Mouse (Mus musculus): Measurements from ENCODE around the gene 6030408B16Rik. TPM values are rescaled to one million over a fixed set of nuclear protein-coding genes. Genes with fewer than 3 reads are reported as not detected.

6030408B16Rik gene
- polyA plus RNA-seq, 1 experiment from 2014 or later, result 4.4 TPM

- Histone ChIP-seq H3K4me3 (ENCODE audit: low read length) (no peak overlapping the region), H3K27me3 (replicated peaks; ENCODE audit: control insufficient read depth, insufficient read depth, low read length) (no peaks in the 10 kb centered on the region), H3K27ac (ENCODE audit: low read length) (no peak overlapping the region), H3K36me3 (ENCODE audit: control insufficient read depth, insufficient read depth, low read length) (no peaks in the 10 kb centered on the region), H3K4me2 (ENCODE audit: low read depth, low read length) (no peak overlapping the region), H3K4me1 (ENCODE audit: control insufficient read depth, insufficient read depth, low read length) (peaks cover 22% of the 10 kb centered on the region), H3K9me3 (ENCODE audit: control insufficient read depth, low read length) (no peaks in the 10 kb centered on the region), H3K9ac (ENCODE audit: low read depth, low read length) (no peak overlapping the region)
- 61% methylated on average over 18 of the region's 18 CpGs for WGBS
- ATAC-seq, result no peak
Measured at GRCm38 (mm10) chr15:101316913-101317813, 24.2 kb downstream of the 6030408B16Rik start.

DNA sequence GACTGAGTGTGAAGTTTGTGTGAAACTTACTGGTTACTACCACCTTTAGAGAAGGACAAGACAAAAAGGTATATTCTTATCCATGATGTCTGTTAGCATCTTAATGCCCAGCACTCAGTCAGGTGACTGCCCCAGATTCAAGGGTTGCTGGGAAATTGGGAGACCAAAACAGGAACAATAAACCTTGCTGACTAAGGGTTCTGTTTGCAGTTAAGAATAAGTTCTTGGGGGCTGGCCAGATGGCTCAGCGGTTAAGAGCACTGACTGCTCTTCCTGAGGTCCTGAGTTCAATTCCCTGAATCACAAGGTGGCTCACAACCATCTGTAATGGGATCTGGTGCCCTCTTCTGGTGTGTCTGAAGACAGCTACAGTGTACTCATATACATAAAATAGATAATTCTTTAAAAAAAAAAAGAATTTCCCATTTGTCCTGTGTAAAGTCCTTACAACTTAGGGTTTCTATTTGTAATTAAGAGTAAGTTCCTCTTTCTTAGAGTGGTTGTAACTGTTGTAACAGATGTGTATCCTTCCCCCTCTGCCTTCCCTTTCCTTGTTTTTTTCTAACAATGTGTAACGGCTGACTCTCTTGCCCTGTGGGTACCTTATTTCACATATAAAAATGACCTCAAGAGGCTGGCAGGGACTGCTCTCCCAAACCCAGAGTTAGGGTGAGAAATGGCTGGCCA is 24.9 kb downstream of the 6030408B16Rik start:
- no peaks in the 10 kb centered on the region for H3K9me3 ChIP-seq (ENCODE audit: control insufficient read depth, low read length)
- H3K36me3 ChIP-seq (ENCODE audit: control insufficient read depth, insufficient read depth, low read length), result no peaks in the 10 kb centered on the region
- H3K27me3 ChIP-seq (replicated peaks; ENCODE audit: control insufficient read depth, insufficient read depth, low read length), result no peaks in the 10 kb centered on the region
- no peak overlapping the region for H3K9ac ChIP-seq (ENCODE audit: low read depth, low read length)
- 80% methylated on average over 2 of the region's 2 CpGs for WGBS
- no peak overlapping the region for H3K4me3 ChIP-seq (ENCODE audit: low read length)
- H3K4me1 ChIP-seq (ENCODE audit: control insufficient read depth, insufficient read depth, low read length), result peaks cover 22% of the 10 kb centered on the region
- H3K4me2 ChIP-seq (ENCODE audit: low read depth, low read length), result no peak overlapping the region
- ATAC-seq, result no peak
- H3K27ac ChIP-seq (ENCODE audit: low read length), result no peak overlapping the region

DNA sequence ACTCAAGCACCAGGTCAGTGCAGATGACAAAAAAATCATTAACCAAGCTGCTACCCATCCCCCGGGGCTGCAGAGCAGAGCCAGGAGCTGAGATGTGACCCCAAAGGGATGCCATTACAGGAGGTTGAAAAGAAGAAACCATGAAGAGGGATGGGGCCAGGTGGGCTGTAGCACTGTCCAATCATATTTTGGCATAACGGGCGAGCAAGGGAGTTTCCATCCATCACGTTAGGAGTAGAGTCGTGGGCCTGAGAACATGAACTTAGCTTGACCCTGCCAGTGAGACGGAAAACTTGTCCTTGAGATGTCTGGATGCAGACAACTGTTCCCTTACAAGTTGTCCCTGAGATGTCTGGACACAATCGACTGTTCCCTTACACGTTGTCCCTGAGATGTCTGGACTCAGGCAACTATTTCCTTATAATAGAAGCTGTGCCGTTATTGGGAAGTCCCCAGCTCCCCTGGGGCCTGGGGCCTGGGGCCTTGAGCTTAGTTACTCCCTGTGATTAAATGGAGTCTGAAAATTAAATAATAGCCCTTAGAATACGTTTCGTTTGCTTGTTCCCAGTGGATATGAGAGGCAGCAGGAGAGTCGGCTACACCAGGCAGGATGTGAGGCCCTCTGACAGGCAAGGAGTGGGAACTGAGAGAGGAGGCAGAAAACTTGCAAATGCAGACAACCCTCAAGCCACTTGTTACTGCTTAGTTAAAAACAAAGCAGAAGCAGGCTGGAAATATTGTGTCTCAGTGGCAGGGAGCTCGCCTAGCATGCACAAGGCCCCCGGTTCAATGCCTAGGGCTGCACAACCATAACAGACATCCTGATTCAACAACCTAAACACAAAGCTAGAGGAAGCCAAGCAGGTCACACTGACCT is 26.1 kb downstream of the 6030408B16Rik start:
- Histone ChIP-seq H3K36me3 (ENCODE audit: control insufficient read depth, insufficient read depth, low read length) (no peaks in the 10 kb centered on the region), H3K9ac (ENCODE audit: low read depth, low read length) (no peak overlapping the region; the same call in 1 of the 2 replicates), H3K4me1 (ENCODE audit: control insufficient read depth, insufficient read depth, low read length) (peaks cover 22% of the 10 kb centered on the region), H3K4me3 (ENCODE audit: low read length) (no peak overlapping the region), H3K9me3 (ENCODE audit: control insufficient read depth, low read length) (no peaks in the 10 kb centered on the region), H3K27ac (ENCODE audit: low read length) (peak overlapping the region; percentile 43), H3K4me2 (ENCODE audit: low read depth, low read length) (no peak overlapping the region), H3K27me3 (replicated peaks; ENCODE audit: control insufficient read depth, insufficient read depth, low read length) (no peaks in the 10 kb centered on the region)
- 46% methylated on average over 14 of the region's 14 CpGs for WGBS
- no peak for ATAC-seq

GRCm38 (mm10) chr15:101320010-101320617 is 27.1 kb downstream of the 6030408B16Rik start:
- H3K9ac ChIP-seq (ENCODE audit: low read depth, low read length), result no peak overlapping the region
- H3K9me3 ChIP-seq (ENCODE audit: control insufficient read depth, low read length), result no peaks in the 10 kb centered on the region
- no peaks in the 10 kb centered on the region for H3K36me3 ChIP-seq (ENCODE audit: control insufficient read depth, insufficient read depth, low read length)
- H3K4me2 ChIP-seq (ENCODE audit: low read depth, low read length), result no peak overlapping the region
- H3K4me3 ChIP-seq (ENCODE audit: low read length), result no peak overlapping the region
- H3K27ac ChIP-seq (ENCODE audit: low read length), result peak overlapping the region; percentile 43; the same call in 1 of the 2 replicates
- 72% methylated on average over 6 of the region's 6 CpGs for WGBS
- H3K4me1 ChIP-seq (ENCODE audit: control insufficient read depth, insufficient read depth, low read length), result peaks cover 22% of the 10 kb centered on the region
- no peaks in the 10 kb centered on the region for H3K27me3 ChIP-seq (replicated peaks; ENCODE audit: control insufficient read depth, insufficient read depth, low read length)
- no peak for ATAC-seq

DNA sequence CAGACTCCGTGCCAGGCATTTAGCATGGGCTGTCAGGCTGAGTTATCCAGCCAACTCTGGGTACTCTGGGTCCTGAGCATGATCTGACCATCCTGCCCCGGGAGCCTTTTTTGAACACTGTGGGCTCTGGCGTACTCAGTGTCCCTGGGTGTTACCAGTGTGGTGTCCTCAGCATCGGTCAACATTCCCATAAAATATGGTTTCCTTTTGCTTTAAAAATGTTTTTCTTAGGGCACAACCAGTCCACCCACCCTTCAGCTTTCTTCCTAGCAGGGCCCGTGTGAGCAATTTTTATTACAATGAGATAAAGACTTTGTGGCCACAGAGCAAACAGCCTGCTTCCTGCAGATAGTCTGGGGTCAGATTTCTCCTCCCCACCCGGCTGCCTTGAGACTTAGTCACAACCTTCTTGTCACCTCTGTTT is 27.6 kb downstream of the 6030408B16Rik start:
- ATAC-seq, result peak; percentile 65
- peak overlapping the region; percentile 6; the same call in 1 of the 2 replicates for H3K27ac ChIP-seq (ENCODE audit: low read length)

DNA sequence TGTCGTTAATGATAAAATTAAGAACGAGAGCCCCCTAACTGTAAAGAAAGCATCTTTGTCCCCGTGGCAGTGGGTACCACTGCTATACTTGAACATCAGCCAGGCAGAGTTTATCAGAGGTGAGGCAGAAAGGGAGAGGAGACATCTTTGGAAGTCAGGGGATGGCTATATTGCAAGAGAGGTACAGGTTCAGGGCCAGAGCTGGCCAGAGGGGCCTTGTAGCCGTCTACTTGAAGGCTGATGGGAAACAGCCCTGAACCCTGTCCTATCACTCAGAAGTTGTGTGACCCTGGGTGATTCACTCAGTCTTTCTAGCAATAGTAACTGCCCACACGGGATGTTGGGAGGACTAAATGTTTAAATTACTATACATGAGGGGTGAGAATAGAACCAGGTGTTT is 28.1 kb downstream of the 6030408B16Rik start:
- Histone ChIP-seq H3K4me1 (ENCODE audit: control insufficient read depth, insufficient read depth, low read length) (peaks cover 22% of the 10 kb centered on the region), H3K9ac (ENCODE audit: low read depth, low read length) (0 out of 2 replicates have a peak overlapping the region, but pooled peaks have one; percentile 1), H3K27ac (ENCODE audit: low read length) (peak overlapping the region; percentile 47; the same call in 1 of the 2 replicates), H3K36me3 (ENCODE audit: control insufficient read depth, insufficient read depth, low read length) (no peaks in the 10 kb centered on the region), H3K4me2 (ENCODE audit: low read depth, low read length) (no peak overlapping the region), H3K4me3 (ENCODE audit: low read length) (no peak overlapping the region), H3K27me3 (replicated peaks; ENCODE audit: control insufficient read depth, insufficient read depth, low read length) (no peaks in the 10 kb centered on the region), H3K9me3 (ENCODE audit: control insufficient read depth, low read length) (no peaks in the 10 kb centered on the region)
- ATAC-seq, result no peak
- 29% methylated on average over 5 of the region's 5 CpGs for WGBS

More for the DNA sequence above, 27.6 kb downstream of the 6030408B16Rik start:
- Histone ChIP-seq H3K4me2 (ENCODE audit: low read depth, low read length) (no peak overlapping the region), H3K36me3 (ENCODE audit: control insufficient read depth, insufficient read depth, low read length) (no peaks in the 10 kb centered on the region), H3K4me1 (ENCODE audit: control insufficient read depth, insufficient read depth, low read length) (peaks cover 22% of the 10 kb centered on the region), H3K4me3 (ENCODE audit: low read length) (no peak overlapping the region), H3K9ac (ENCODE audit: low read depth, low read length) (0 out of 2 replicates have a peak overlapping the region, but pooled peaks have one; percentile 1), H3K9me3 (ENCODE audit: control insufficient read depth, low read length) (no peaks in the 10 kb centered on the region), H3K27me3 (replicated peaks; ENCODE audit: control insufficient read depth, insufficient read depth, low read length) (no peaks in the 10 kb centered on the region)
- 32% methylated on average over 6 of the region's 6 CpGs for WGBS

GRCm38 (mm10) chr15:101322106-101322505 is 29.1 kb downstream of the 6030408B16Rik start:
- H3K4me1 ChIP-seq (ENCODE audit: control insufficient read depth, insufficient read depth, low read length), result peaks cover 19% of the 10 kb centered on the region
- H3K4me2 ChIP-seq (ENCODE audit: low read depth, low read length), result no peak overlapping the region
- H3K4me3 ChIP-seq (ENCODE audit: low read length), result no peak overlapping the region
- 85% methylated on average over 5 of the region's 5 CpGs for WGBS
- ATAC-seq, result no peak
- H3K9ac ChIP-seq (ENCODE audit: low read depth, low read length), result no peak overlapping the region
- H3K27me3 ChIP-seq (replicated peaks; ENCODE audit: control insufficient read depth, insufficient read depth, low read length), result no peaks in the 10 kb centered on the region
- no peaks in the 10 kb centered on the region for H3K36me3 ChIP-seq (ENCODE audit: control insufficient read depth, insufficient read depth, low read length)
- no peak overlapping the region for H3K27ac ChIP-seq (ENCODE audit: low read length)
- H3K9me3 ChIP-seq (ENCODE audit: control insufficient read depth, low read length), result no peaks in the 10 kb centered on the region

DNA sequence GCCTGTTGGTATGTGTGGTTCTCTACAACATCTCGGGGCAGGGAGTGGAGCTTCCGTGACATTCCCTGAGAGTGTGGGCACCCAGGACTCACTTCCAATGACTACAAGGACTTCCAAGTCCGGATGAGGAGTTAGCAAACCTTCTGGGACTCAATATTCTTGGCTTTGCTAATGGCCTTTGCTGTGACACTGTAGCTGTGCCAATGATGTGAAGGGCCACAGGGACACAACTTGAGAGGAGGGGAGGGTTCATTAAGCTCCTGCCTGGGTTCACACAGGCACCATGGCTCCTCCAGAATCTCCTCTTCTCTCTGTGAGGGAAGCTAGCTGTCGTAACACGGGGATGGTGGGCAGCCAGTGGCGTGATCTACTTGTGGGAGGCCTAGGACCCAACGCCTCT is 29.6 kb downstream of the 6030408B16Rik start:
- Histone ChIP-seq H3K9me3 (ENCODE audit: control insufficient read depth, low read length) (no peaks in the 10 kb centered on the region), H3K4me2 (ENCODE audit: low read depth, low read length) (no peak overlapping the region), H3K9ac (ENCODE audit: low read depth, low read length) (no peak overlapping the region), H3K4me1 (ENCODE audit: control insufficient read depth, insufficient read depth, low read length) (peaks cover 23% of the 10 kb centered on the region), H3K27me3 (replicated peaks; ENCODE audit: control insufficient read depth, insufficient read depth, low read length) (no peaks in the 10 kb centered on the region), H3K4me3 (ENCODE audit: low read length) (no peak overlapping the region), H3K27ac (ENCODE audit: low read length) (no peak overlapping the region), H3K36me3 (ENCODE audit: control insufficient read depth, insufficient read depth, low read length) (no peaks in the 10 kb centered on the region)
- 93% methylated on average over 7 of the region's 7 CpGs for WGBS
- no peak for ATAC-seq
